Mouse (Mus musculus) heart, embryonic 14.5 days (tissue): ENCODE data around the gene Stat1. TPM values are rescaled to one million over a fixed set of nuclear protein-coding genes. Genes with fewer than 3 reads are reported as not detected.

Source experiments
- ATAC-seq: fragments of 200-750 bp; cut with Nextera tagmentation; 2 replicates; pipeline ENCODE4 v1.8.0; 2017; ENCODE audit warnings: low read depth, moderate TSS enrichment; ENCODE audit not compliant: insufficient number of reproducible peaks, insufficient read depth, low FRiP score
- H3K27ac ChIP-seq, 2 experiments: fragments of 200-500 bp in 1 of 2; fragments of 300-500 bp in 1 of 2; sonication (generic) in 1 of 2; replicated peaks in 1 of 2; 2 replicates each; pipeline ENCODE4 v1.5.1; 2012 to 2014; ENCODE audit warnings: low read depth in 2 of 2, low read length in 2 of 2, control low read depth in 1 of 2, mild to moderate bottlenecking in 1 of 2, mixed read lengths in 1 of 2; ENCODE audit not compliant: control insufficient read depth in 1 of 2, insufficient read depth in 1 of 2
- H3K27me3 ChIP-seq: fragments of 300-500 bp; sonication (generic); 2 replicates; pipeline ENCODE4 v1.6.1; 2014; ENCODE audit warnings: mild to moderate bottlenecking, low read length, control low read depth; ENCODE audit not compliant: control insufficient read depth, insufficient read depth
- H3K36me3 ChIP-seq: fragments of 300-500 bp; sonication (generic); 2 replicates; pipeline ENCODE4 v1.6.1; 2014; ENCODE audit warnings: mild to moderate bottlenecking, control low read depth, low read length, mixed read lengths; ENCODE audit not compliant: control insufficient read depth, insufficient read depth
- H3K4me1 ChIP-seq, 2 experiments: fragments of 200-500 bp in 1 of 2; fragments of 300-500 bp in 1 of 2; sonication (generic) in 1 of 2; 2 replicates each; pipeline ENCODE4 v1.6.1; 2012 to 2014; ENCODE audit warnings: low read length in 2 of 2, control low read depth in 1 of 2, mixed read lengths in 1 of 2; ENCODE audit not compliant: control insufficient read depth in 2 of 2, insufficient read depth in 2 of 2
- H3K4me2 ChIP-seq: fragments of 300-500 bp; sonication (generic); 2 replicates; pipeline ENCODE4 v1.6.1; 2014; ENCODE audit warnings: mild to moderate bottlenecking, low read length
- H3K4me3 ChIP-seq, 2 experiments: fragments of 200-500 bp in 1 of 2; fragments of 300-500 bp in 1 of 2; sonication (generic) in 1 of 2; 2 replicates each; pipeline ENCODE4 v1.5.1; 2012 to 2014; ENCODE audit warnings: low read length in 2 of 2, mild to moderate bottlenecking in 2 of 2, control low read depth in 1 of 2, low read depth in 1 of 2, moderate library complexity in 1 of 2; ENCODE audit not compliant: control insufficient read depth in 1 of 2, insufficient read depth in 1 of 2
- H3K9ac ChIP-seq: fragments of 300-500 bp; sonication (generic); 2 replicates; pipeline ENCODE4 v1.6.1; 2014; ENCODE audit warnings: mild to moderate bottlenecking, low read length
- H3K9me3 ChIP-seq: fragments of 300-500 bp; sonication (generic); 2 replicates; pipeline ENCODE4 v1.6.1; 2016; ENCODE audit warnings: low read length, control low read depth; ENCODE audit not compliant: control insufficient read depth
- WGBS: fragments of 180-500 bp; shearing (Covaris S2); extraction: QIAGEN DNeasy Blood & Tissue Kit; methylation state at CpG from one replicate; pipeline ENCODE4 v1.1.7; 2014; 5-methylcytosine and 5-hydroxymethylcytosine counted together
- polyA plus RNA-seq: library from polyadenylated mRNA; unstranded; fragments of >200 nt; fragmentation: Nextera tagmentation; extraction: Ambion mirVana; gene quantifications from 2 replicates; pipeline ENCODE4 v1.2.1, GENCODE M21; 2014

Gene Stat1
- 31.7 and 38.0 TPM in 2 replicates for polyA plus RNA-seq

DNA sequence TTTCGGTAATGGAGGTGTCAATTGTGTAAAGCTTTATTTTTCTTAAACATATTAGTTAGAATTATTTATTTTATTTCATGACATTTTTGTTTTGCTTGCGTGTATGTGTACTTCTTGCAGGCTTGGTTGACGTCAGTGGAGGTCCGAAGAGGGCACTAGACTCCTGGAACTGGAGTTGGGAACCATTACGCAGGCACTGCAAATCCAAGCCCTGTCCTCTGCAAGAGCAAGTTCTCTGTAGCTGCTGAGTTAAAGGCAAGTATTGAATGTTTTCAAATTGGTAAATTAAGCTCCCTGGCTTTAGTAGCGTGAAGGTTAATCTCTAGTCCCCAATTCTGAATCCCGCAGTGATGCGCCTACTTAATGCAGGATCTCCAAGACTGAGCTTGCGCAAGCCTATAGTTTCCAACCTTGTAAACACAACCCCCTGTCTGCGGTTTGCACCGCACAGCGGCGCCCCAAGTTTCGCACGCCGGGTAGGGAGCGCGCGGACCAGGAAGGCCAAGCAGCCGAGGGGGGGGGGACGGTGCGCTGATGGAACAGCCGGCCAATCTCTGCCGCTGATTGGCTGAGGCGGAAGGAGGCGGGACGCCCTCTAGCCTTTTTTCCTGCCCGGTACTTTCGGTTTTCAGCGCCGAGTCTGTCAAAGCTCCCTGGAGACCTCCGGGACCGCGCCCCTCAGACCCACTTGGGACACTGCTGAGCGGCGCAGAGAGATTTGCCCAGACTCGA, at the start of gene Stat1:
Stat1 (plus strand) TSS at position 581 of the 732 bp plus-strand sequence.
- ATAC-seq = peak; percentile 90
- Histone ChIP-seq H3K9me3 (no peaks in the 10 kb centered on the region), H3K27me3 (no peaks in the 10 kb centered on the region), H3K4me2 (peak within 1 kb of the TSS; percentile 75), H3K27ac (peak within 1 kb of the TSS; percentile 60 to 81), H3K4me1 (peaks cover 3 to 10% of the 10 kb centered on the region in 2 experiments; a peak in 3 of 4 replicates), H3K4me3 (peak within 1 kb of the TSS; percentile 84 to 95), H3K9ac (peak within 1 kb of the TSS; percentile 89), H3K36me3 (peaks cover 17% of the 10 kb centered on the region)
- 4% methylated on average over 37 of the region's 37 CpGs for WGBS

DNA sequence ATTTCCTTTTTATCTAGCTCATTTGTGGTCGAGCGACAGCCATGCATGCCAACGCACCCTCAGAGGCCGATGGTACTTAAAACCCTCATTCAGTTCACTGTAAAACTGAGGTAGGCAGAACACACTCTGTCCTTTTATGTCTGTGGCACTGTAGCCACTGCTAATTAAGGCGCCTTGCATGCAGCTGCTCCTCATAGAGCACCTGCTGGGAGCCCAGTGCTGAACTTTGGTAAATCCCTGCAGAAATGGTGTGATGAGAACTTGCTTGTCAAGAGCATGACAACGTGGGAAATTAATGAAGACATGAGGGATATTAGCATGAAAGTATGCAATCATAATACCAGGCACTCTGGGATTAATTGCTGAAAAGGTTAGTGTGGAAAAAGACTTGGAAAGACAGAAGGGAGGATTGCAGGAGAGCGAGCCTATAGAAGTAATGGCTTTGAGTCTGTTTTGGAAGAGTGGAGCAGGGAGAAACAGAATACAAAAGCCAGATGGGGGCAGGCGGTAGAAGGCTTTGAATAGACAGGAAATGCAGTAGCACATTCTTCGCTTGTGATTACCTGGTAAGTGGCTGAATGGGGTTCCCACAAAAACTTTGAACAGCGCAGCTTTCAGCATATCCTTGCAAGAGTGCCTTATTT, 39.4 kb upstream of the Stat1 start:
- Histone ChIP-seq H3K4me1 (no peaks in the 10 kb centered on the region), H3K4me3 (no peak overlapping the region), H3K9ac (no peak overlapping the region), H3K27ac (no peak overlapping the region), H3K36me3 (no peaks in the 10 kb centered on the region), H3K9me3 (no peaks in the 10 kb centered on the region), H3K4me2 (no peak overlapping the region), H3K27me3 (no peaks in the 10 kb centered on the region)
- 23% methylated on average over 10 of the region's 10 CpGs for WGBS
- ATAC-seq = no peak

DNA sequence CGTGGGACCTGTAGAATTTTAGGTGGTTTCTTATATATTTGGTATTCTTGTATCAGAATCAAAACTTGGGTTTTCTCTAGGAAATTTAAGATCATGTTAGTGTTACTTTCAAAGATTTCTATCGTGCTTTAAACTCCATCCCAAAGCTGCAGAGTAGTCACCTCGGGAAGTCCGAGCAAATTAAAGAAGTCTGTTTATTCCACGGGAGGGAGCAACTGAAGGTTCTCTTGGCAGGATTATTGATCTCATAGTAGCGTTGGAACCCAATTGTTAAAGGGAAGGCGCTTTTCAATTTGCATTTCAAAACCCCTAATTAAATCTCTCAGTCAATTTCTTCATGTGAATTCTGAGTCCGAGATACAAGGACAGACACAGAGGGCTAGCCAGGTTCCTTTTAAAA, 38.9 kb upstream of the Stat1 start:
- Histone ChIP-seq H3K27ac (no peak overlapping the region), H3K4me3 (no peak overlapping the region), H3K9me3 (no peaks in the 10 kb centered on the region), H3K9ac (no peak overlapping the region), H3K4me2 (no peak overlapping the region), H3K4me1 (no peaks in the 10 kb centered on the region), H3K27me3 (no peaks in the 10 kb centered on the region), H3K36me3 (no peaks in the 10 kb centered on the region)
- no peak for ATAC-seq
- 35% methylated on average over 8 of the region's 8 CpGs for WGBS

DNA sequence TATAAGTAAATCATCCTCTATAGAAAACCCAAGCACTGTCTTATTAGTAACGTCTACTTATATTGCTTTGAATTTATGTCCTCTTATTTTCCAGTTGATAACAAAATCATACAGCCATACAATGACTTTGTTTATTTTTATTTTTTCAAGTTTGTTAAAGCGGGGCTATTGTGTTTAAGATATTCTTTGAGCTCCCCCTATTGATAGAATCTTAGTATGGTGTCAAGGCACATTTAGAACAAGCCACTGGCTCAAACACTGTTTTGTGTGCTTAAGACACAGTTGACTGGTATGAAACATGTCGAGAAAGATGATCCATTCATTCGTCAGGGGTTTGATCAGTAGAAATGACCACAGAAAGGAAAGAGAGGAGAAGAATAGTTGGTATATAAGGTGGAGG, 33.0 kb upstream of the Stat1 start:
- H3K27me3 ChIP-seq = no peaks in the 10 kb centered on the region
- H3K36me3 ChIP-seq = no peaks in the 10 kb centered on the region
- H3K27ac ChIP-seq = no peak overlapping the region
- ATAC-seq = no peak
- H3K4me3 ChIP-seq = no peak overlapping the region
- 22% methylated on average over 4 of the region's 4 CpGs for WGBS
- no peaks in the 10 kb centered on the region for H3K4me1 ChIP-seq
- H3K9ac ChIP-seq = no peak overlapping the region
- no peaks in the 10 kb centered on the region for H3K9me3 ChIP-seq
- no peak overlapping the region for H3K4me2 ChIP-seq

DNA sequence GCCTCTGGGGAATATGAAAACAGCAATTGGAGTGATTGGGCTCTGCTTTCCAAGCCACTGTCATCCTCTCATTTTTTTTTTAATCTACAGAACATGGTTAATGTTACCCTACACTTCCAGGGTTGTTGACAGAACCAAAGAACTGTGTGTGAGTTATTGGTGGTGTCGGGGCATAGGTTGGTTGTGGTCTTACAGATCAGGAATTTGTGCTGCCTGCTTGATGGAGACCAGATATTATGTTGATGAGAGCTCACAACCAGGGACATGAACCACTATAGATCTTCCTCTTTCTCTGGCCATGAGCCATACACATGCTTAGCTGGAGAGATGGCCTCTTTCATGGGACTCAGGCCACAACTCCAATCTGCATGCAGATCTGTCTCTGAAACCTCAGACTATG, 32.1 kb upstream of the Stat1 start:
- H3K9ac ChIP-seq = no peak overlapping the region
- H3K9me3 ChIP-seq = no peaks in the 10 kb centered on the region
- no peaks in the 10 kb centered on the region for H3K36me3 ChIP-seq
- no peak overlapping the region for H3K4me3 ChIP-seq
- no peak for ATAC-seq
- H3K4me1 ChIP-seq = no peaks in the 10 kb centered on the region
- no peak overlapping the region for H3K27ac ChIP-seq
- no peaks in the 10 kb centered on the region for H3K27me3 ChIP-seq
- H3K4me2 ChIP-seq = no peak overlapping the region
- 46% methylated on average over 1 of the region's 1 CpGs for WGBS

DNA sequence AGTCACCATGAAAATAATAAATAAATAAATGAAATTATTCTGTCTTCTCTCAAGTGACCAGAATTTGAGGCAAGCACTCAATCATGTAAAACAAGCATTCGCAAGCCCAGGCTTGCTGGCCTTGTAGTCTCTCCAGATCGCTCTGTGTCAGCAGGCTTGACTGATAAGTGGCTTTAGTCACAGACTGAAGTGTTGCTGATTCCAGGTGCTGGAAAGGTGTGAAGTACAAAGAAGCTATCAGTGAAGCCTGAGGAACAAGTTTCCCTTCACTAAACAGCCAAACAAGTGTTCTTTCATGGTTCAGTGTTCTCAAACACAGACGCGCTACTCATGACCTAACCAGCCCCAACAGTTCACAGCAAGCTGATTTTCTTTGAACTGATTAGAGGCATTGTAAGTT, 30.6 kb upstream of the Stat1 start:
- Histone ChIP-seq H3K9ac (no peak overlapping the region), H3K9me3 (no peaks in the 10 kb centered on the region), H3K27ac (no peak overlapping the region), H3K4me1 (no peaks in the 10 kb centered on the region), H3K36me3 (no peaks in the 10 kb centered on the region), H3K4me2 (no peak overlapping the region), H3K27me3 (no peaks in the 10 kb centered on the region), H3K4me3 (no peak overlapping the region)
- 47% methylated on average over 4 of the region's 4 CpGs for WGBS
- no peak for ATAC-seq

DNA sequence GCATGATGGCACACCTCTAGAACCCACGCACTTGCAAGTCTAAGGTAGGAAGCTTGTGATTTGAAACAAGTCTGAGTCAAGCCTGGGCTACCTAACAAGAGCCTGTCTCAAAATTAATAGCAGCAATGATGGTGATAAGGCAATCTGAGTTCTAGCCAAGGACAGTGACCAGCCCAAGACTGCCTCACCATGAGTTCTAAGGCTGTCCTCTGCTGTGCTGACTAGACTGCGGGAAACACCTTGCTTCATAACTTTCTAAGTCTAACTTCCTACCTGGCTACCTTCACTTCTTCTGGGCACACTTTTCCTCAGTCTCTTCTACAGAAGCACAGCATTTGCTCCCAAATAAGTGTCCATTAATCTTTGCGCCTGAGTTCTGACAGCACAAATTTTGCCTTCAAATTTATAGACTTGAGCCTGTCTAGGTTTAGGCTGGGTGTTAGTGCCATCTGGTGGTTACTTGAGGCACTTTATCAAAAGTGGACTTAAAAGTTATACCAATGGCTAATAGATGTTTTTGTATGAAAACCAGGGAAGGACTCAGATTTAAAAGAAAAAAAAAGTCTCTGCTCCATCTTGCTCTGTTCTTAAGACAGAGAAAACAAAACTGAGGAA, 20.5 kb upstream of the Stat1 start:
- Histone ChIP-seq H3K4me1 (no peaks in the 10 kb centered on the region), H3K9ac (no peak overlapping the region), H3K27ac (no peak overlapping the region), H3K4me3 (no peak overlapping the region), H3K36me3 (no peaks in the 10 kb centered on the region), H3K4me2 (no peak overlapping the region), H3K27me3 (no peaks in the 10 kb centered on the region), H3K9me3 (no peaks in the 10 kb centered on the region)
- ATAC-seq = no peak
- 78% methylated on average over 3 of the region's 3 CpGs for WGBS
